Mouse (Mus musculus) gastrocnemius, postnatal 14 days (tissue): Measurements from ENCODE around the gene Mfsd5. TPM values are rescaled to one million over a fixed set of nuclear protein-coding genes. Genes with fewer than 3 reads are reported as not detected.

Experiments used
- DNase-seq: peaks from one replicate; pipeline ENCODE4 v3.0.0; 2021; ENCODE audit warnings: mixed read lengths
- intact Hi-C: fragments of 180-260 bp; cut with DNase I; formaldehyde crosslinking; loops from one replicate; pipeline ENCODE4 v1.15.1; 2025; ENCODE audit warnings: low total_unique reads
- long read RNA-seq, 2 experiments: library from polyadenylated mRNA; stranded (forward); transcript quantifications; one replicate each; pipeline ENCODE4 v2.0.0; 2021
- total RNA-seq, 2 experiments: library from RNA; stranded (reverse); gene quantifications; 2 replicates each; pipeline ENCODE4 v1.2.3; 2021

Gene Mfsd5
- 10 to 100 TPM; 14.5 to 14.9 TPM for total RNA-seq
- long read RNA-seq, experiment 1, transcript Mfsd5-201 (2 exons, 1,754 nt) = major isoform, 15 of 22 reads
- long read RNA-seq, experiment 1, partial matches to known transcripts = 0 of 22 reads
- long read RNA-seq, experiment 1, other reads (novel, unspliced or antisense) = 7 of 22 reads
- long read RNA-seq, experiment 2, transcript Mfsd5-201 (2 exons, 1,754 nt) = major isoform, 25 of 43 reads
- long read RNA-seq, experiment 2, partial matches to known transcripts = 0 of 43 reads
- long read RNA-seq, experiment 2, other reads (novel, unspliced or antisense) = 18 of 43 reads

DNA sequence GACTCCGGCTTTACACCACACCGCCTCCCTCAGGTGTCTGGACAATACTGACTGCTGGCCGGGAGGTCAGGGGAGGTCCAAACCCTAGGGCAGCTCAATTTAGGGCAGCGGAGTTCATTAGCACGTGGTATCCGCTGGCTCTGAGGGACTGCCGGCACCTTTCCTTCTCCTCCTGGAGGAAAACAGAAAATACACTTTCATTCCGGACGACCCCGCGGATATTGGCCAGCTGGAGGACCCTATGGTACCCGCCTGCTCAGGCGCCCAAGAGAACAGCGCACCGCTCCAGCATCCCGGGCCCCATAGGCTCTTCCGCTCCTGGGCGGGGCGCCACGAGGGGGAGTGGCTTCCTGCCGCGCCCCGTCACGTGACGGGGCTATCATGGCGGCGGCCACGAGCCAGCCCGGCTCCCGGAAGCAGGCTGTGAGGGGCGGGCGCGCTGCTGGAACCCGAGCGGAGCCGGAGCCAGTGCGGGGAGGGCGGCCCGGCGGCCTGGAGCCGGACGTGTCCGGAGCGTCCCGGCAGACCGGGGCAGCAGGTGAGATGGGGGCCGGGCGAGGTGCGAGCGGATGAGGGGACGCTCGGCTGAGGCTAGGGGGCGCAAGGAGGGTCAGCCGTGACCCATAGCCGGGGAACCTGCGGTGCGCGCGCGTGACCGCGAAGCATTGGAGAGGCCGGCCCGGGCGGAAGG lies at the start of gene Mfsd5:
Mfsd5 (plus strand) TSS at position 363 of the 691 bp plus-strand sequence.
- intact Hi-C loops = no loop called here
- DNase-seq = peak; percentile 91

GRCm38 (mm10) chr15:102230408-102231321 lies 48.6 kb upstream of the Mfsd5 start:
- intact Hi-C loops = no loop called here

GRCm38 (mm10) chr15:102231748-102232147 lies 47.5 kb upstream of the Mfsd5 start, which contains the start of gene Itgb7:
Gene Itgb7, minus strand, starts transcription at chr15:102231944.
- intact Hi-C loops = no loop called here
- DNase-seq = no peak

More at GRCm38 (mm10) chr15:102230408-102231321, 48.6 kb upstream of the Mfsd5 start:
- DNase-seq = no peak

DNA sequence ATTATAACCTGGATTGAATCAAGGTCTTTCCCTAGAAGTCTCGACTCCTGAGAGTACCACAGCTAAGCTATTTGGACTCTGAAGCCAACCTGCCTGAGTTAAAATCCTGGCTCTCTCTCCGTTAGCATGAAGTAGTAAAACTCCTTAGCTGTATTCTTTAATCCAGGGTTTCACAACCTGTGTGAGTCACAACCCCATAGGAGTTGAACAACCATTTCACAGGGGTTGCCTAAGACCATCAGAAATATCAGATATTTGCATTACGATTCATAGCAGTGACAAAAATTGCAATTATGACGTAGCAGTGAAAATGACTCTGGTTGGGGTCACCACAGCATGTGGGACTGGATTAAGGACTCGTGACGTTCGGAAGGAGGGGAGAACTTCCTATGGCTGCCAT lies 46.5 kb upstream of the Mfsd5 start:
- DNase-seq = no peak
- intact Hi-C loops = no loop called here

DNA sequence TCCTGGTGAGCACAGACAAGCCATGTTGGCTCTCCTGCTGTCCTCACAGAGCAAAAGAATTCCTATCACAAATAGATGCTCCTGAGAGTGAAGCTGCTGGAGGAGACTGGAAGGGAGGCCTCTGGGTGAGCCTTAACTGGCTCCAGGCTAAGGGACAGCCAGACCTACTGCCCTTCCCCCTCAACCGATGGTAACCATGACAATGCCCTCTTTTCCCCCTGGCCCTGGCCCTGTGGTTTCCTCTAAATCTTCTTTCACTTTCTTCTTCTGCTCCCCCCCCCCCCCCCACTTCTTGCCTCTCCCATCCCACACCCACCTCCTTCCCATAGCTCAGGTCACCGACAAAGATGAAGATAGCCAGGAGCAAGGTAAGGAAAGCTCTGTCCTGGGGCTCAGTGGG lies 45.4 kb upstream of the Mfsd5 start:
- intact Hi-C loops = no loop called here
- DNase-seq = no peak

- peak; percentile 32 for DNase-seq
- intact Hi-C loops = loop anchor here (5.0 kb wide), 1 partner anchor 37 kb away; the partner anchor contains the start of gene Gm9918
Measured at GRCm38 (mm10) chr15:102235371-102236027, 43.8 kb upstream of the Mfsd5 start.

GRCm38 (mm10) chr15:102238543-102239259 lies 40.6 kb upstream of the Mfsd5 start:
- no peak for DNase-seq
- intact Hi-C loops = loop anchor here (5.0 kb wide), 1 partner anchor 34 kb away; the partner anchor contains the start of gene Gm9918

DNA sequence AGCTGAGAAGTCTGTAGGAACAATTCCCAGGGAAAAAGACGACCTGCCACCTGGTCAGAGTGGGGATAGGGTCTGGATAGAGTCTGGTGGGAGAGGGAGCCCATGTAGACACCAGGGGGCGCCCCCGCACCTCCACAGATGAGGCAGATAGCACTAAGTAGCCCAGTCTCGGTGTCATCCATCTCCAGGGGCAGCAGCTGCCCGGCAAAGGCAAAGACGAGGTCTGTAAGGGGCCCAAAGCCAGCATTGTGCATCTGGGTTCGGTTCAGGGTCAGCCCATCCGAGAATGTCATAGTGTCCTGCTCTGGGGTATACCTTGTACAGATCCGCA lies 40.0 kb upstream of the Mfsd5 start:
- DNase-seq = peak; percentile 85
- intact Hi-C loops = loop anchor here (5.0 kb wide), 1 partner anchor 33 kb away; the partner anchor contains the start of gene Gm9918

DNA sequence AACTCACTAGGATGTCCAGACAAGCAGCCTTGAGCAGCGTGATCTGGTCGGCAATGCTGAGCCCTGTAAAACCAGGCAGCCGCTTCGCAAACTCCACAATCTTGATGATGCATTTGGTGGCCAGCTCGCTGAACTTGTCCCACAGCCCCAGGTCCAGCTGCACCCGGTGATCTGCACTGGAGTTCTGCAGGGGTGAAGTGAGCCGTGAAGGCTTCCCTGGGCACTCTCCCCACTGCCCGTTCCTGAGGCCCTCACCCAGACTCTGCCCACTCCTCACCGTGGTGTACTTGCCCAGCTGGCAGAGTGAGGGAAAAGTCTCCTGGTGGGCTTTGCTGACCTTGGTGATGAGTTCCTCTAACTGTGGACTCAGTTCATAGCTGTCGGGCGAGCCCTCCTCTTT lies 39.4 kb upstream of the Mfsd5 start:
- DNase-seq = no peak
- intact Hi-C loops = loop anchor here (5.0 kb wide), 2 partner anchors 32 to 77 kb away; partner anchors contain the start of gene Gm9918

DNA sequence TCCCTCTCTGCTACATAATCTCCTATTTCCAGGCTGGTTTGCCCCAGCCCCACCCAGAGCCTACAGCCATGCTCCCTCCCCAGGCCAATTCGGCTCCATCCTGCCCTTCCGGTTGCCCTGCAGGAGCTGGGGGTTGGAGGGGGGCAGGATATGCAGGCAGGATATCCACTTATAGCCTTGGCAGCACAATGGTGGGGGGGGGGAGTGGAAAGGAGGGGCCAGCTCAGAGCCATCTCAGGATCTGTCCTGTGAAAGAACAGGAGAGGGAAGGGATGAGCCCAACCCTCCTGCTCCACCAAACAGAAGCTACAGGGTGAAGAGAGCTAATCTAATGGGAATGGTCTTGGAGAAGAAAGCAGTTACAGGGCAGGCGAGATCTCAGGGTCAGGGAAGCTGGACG lies 38.6 kb upstream of the Mfsd5 start:
- intact Hi-C loops = loop anchor here (5.0 kb wide), 1 partner anchor 77 kb away; no protein-coding TSS in a partner anchor
- DNase-seq = no peak

DNA sequence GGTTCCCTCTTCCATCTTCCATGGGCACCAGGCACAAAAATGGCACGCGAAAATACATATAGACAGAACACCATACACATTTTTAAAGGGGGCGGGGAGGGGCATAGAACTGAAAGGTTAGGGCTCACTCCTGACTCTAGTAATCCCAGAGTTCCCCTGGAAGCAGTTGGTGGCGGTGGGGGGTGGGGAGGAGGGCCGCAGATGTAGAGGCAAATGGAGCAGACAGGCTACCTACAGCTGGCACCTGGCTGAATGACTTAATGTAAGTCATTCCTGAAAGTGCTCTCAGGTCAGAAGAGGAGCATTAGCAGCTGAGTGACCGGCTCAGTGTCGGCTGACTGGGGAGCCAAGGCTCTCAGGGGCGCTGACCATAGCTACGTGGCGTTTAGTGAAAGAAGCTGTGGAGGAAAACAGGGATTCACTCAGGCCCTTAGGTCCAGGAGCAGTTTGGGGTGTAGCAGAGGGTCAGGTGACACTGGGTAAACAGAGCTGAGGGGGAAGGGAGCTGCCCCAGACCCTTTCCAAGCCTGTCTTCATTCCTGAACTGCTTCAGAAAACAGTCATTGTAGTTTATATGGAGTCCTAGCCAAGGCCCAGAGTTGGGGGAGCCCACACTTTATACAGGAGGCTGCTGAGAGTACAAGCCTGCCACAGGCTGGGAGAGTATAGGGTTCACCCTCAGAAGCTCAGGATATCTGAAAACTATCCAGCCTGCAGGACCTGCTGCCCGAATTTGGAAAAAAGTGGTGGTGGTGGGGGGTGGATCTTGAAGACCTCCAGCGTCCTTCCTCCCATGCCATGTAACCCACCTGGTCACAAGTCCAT lies 36.6 kb upstream of the Mfsd5 start:
- intact Hi-C loops = loop anchor here (5.0 kb wide), 1 partner anchor 75 kb away; no protein-coding TSS in a partner anchor

DNA sequence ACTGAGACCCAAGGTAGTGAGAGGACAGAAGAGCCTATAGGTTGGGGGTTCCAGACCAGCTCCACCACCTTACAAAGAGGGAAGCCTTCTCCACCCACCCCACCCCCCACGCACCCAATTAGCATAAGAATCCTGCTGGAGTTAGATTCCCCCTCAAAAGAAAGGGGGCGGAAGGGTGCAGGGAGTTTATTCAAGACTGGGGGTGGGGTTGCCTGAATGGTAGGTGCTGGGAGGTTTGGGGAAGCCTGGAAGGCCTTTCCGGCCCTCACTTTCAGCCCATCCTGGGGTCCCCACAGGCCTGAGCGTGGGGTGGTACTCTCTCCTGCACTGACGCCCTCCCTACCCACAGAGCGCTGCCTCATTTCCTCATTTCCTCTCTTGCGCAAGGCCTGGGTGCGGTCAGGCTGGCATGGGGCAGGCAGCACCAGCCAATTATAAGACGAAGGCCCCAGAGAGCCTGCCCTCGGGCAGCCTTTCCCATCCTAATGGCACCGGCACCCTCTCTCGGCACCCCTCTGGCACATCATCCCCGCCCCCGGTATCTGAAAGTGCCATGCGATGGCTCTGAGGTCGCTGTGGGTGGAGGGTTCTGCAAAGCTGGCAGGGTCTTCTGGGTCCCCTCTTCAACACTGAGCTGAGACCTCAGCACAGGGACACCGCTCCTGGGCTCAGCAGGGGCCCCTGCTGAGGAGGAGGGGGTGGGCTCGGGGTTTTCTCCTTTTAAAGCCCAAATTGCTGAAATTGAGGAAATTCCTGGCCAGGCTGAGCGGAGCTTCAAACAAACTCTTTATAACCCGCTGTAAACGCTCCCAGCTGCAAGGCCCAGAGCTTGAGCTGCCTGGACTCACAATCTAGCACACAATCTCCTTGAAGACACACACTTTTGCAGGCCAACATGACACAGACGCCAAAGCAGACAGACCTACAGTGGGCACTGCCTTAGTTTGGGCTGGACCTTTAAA lies 35.7 kb upstream of the Mfsd5 start:
- DNase-seq = peak; percentile 49
- intact Hi-C loops = loop anchor here (5.0 kb wide), 1 partner anchor 74 kb away; no protein-coding TSS in a partner anchor

More for the DNA sequence above, 36.6 kb upstream of the Mfsd5 start:
- DNase-seq = no peak

- intact Hi-C loops = loop anchor here (5.0 kb wide), 1 partner anchor 73 kb away; no protein-coding TSS in a partner anchor
- peak; percentile 69 for DNase-seq
Measured at GRCm38 (mm10) chr15:102244306-102245191, 34.7 kb upstream of the Mfsd5 start.

- intact Hi-C loops = no loop called here
- peak; percentile 35 for DNase-seq
Measured at GRCm38 (mm10) chr15:102245461-102245881, 33.8 kb upstream of the Mfsd5 start.
